Mouse (Mus musculus): ENCODE results near the gene Tnfrsf13c.
"Not testable (repeated sequence)": the region's sequence is repeated elsewhere in the genome, so short reads cannot be mapped to it uniquely, and the experiment has no call there.

Gene Tnfrsf13c

GRCm38 (mm10) chr15:82223657-82224601 lies at the start of gene Tnfrsf13c:
Gene Tnfrsf13c, minus strand, starts transcription at chr15:82224369.
- DNase-seq (ENCODE audit: low spot score in 2 of 2), result peak; percentile 80 to 88

GRCm38 (mm10) chr15:82272295-82272694 lies 48.1 kb upstream of the Tnfrsf13c start:
- DNase-seq (ENCODE audit: low spot score in 2 of 2), result no peak

GRCm38 (mm10) chr15:82271201-82271600 lies 47.0 kb upstream of the Tnfrsf13c start:
- DNase-seq (ENCODE audit: low spot score in 2 of 2), result peak; percentile 56 to 87

- DNase-seq (ENCODE audit: low spot score in 2 of 2), result no peak
Measured at GRCm38 (mm10) chr15:82268783-82269182, 44.6 kb upstream of the Tnfrsf13c start.

GRCm38 (mm10) chr15:82268185-82268584 lies 44.0 kb upstream of the Tnfrsf13c start:
- DNase-seq (ENCODE audit: low spot score in 2 of 2), result no peak

GRCm38 (mm10) chr15:82266356-82266755 lies 42.2 kb upstream of the Tnfrsf13c start:
- peak; percentile 61 to 88 for DNase-seq (ENCODE audit: low spot score in 2 of 2)

GRCm38 (mm10) chr15:82259510-82259909 lies 35.3 kb upstream of the Tnfrsf13c start:
- peak; percentile 78 to 93 for DNase-seq (ENCODE audit: low spot score in 2 of 2)

DNA sequence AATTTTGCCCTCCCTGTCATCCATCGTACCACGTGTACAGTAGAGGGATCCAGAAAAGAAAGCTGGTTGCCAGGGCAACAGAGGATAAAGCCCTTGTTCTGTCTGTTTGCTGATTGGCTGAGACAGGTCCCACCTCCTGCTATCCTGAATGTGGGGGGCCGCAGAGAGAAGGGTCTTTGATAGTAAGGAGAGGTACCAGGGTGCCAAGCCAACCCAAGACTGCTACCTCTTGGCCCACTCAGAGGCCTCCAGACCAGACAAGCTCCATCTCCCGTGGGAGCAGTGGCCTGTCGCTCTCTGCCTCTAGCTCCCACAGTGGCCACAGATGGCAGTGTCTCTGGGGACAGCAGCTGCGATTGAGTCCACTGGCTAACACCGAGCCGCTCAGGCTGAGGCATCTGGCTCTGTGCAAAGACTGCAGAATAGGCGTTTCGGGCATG lies 31.8 kb upstream of the Tnfrsf13c start:
- no peak for DNase-seq (ENCODE audit: low spot score in 2 of 2)

GRCm38 (mm10) chr15:82255248-82255647 lies 31.1 kb upstream of the Tnfrsf13c start:
- no peak for DNase-seq (ENCODE audit: low spot score in 2 of 2)

- DNase-seq (ENCODE audit: low spot score in 2 of 2), result no peak
Measured at GRCm38 (mm10) chr15:82252097-82252496, 27.9 kb upstream of the Tnfrsf13c start, which contains the start of gene 1500009C09Rik. Gene 1500009C09Rik, plus strand, starts transcription at chr15:82252397.

DNA sequence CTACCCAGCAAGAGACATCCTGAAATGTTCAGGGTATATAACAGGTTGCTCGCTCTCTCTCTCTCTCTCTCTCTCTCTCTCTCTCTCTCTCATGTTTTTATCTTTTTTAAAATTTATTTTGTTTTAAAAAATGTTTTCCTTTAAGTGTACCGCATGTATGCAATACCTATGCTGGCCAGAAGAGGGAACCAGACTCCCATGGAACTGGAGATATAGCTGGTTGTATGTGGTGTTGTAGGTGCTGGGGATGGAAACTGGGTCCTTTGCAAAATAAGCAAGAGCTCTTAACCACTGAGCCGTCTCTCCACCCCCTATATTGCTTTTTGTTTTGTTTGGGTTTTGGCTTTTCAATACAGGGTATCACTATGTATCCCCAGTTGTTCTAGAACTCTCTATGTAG lies 27.4 kb upstream of the Tnfrsf13c start:
- no peak for DNase-seq (ENCODE audit: low spot score in 2 of 2)

DNA sequence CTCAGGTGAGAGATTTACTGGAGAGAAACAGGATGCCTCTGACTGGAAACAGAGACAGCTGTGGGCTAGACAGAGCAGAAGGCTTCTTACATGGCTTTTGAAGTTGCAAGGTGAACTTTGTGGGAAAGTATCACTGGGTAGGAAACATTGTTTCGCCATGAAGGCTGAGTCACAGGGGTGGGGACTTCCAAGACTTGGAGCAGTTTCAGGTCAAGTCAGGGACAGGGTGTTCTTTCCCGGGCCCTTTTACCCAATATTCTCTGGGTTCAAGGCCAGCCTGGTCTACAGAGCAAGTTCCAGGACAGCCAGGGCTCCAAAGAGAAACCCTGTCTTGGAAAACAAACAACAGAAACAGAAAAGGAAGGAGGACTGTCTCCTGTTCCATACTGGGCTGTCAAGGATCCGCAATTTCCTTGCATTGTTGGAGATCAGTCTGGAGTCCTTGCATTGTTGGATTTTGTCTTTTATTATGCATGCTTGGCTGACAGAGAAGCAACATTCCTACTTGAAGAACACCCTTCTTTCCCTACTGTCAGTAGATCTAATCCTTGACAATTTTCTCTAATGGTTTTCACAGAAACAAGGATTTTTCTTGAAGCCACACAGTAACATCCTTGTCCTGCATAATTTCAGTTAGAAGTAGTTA lies 23.1 kb upstream of the Tnfrsf13c start:
- DNase-seq (ENCODE audit: low spot score in 2 of 2), result no peak

DNA sequence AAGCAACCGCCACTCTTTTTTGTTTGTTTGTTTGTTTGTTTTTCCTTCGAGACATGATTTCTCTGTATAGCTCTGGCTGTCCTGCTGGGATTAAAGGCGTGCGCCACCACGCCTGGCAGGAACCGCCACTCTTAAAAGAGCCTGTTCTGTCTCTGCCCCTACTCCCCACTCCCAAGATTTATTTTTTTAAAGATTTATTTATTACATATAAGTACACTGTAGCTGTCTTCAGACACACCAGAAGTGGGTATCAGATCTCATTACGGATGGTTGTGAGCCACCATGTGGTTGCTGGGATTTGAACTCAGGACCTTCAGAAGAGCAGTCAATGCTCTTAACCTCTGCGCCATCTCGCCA lies 20.6 kb upstream of the Tnfrsf13c start:
- not testable (repeated sequence) for DNase-seq (ENCODE audit: low spot score in 2 of 2)

DNA sequence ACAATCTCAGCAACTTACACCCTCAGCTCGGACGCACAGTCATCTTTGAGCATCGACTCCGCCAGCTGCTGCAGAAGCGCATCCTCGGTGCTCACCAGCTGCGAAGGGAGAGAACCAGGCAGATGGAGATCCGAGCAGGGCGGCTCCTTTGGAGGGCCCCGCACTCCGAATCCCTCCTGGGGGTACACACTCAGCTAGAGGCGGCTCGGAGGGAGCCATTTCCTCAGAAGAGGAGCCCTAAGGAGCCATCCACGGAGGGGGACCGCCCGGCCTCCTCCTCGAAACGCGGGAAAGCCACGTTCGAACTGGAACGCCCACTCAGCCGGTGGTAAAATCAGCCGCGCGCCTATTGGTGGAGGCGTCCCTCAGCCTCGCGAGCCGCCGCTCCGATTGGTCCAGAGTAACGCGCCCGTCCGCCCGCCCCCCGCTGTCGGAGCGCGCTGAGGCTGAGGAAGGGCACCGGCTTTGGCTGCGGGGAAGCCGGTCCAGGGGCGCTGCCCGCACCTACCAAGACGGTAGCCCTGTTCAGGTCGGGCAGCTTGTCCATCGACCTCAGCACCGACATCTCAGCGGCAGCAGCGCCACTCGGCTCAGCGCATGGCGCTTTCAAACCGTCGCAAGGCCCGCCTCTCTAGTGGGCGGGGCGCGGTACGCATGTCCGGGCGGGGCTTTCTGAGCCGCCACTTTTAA lies 20.1 kb upstream of the Tnfrsf13c start, which contains the start of gene Cenpm:
Gene Cenpm, minus strand, starts transcription at position 634 of the 690 bp plus-strand sequence.
- DNase-seq (ENCODE audit: low spot score in 2 of 2), result peak; percentile 94 to 98

DNA sequence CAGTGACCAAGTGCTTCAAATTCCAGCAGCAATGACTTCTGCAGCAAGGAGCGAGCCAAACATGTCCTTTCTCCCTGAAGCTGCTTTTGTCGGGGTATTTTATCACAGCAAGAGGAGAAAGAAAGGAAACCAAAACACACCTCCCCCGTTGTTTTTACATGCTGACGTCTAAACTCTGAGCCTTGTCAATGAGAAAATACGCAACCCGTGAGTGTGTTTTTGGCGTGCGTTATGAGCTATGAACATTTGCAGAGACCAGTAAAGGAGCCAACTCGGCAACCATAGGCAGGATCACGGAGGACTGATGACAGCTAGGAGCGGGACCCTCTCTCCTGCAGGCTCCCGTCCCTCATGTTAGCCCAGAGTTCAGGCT lies 19.6 kb upstream of the Tnfrsf13c start:
- DNase-seq (ENCODE audit: low spot score in 2 of 2), result no peak

DNA sequence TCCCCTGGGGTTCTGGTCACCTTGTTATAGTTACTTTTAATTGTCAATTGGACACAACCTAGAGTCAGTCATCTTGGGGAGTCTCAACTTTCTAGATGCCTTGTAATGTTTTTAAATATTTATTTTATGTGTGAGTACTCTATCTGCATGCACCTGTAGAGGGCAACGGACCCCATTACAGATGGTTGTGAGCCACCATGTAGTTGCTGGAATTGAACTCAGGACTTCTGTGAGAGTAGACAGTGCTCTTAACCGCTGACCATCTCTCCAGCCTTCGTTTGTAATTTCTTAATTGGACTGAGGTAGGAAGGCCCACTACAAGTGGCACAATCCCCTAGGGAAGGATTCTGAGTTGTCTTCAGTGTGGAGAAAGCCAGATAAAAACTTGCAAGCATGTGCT lies 19.1 kb upstream of the Tnfrsf13c start:
- peak in 1 of 2 experiments; percentile 57 for DNase-seq (ENCODE audit: low spot score in 2 of 2)

DNA sequence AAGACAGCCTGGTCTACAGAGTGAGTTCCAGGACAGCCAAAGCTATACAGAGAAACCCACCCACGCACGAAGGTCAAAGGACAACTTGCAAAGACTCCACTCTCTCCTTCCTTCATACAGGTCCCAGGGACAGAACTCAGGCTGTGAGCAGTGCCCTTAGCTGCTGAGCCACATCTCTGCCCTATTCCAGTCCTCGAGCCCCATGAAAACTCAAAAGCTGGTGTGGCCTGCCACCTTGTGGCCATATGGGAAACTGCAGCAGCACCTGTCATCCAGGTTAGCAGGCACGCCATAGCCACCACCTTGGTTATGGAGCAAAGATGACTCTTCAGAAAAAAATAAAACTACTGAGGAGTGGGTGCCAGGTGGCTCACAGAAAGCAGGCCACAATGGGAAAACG lies 12.4 kb upstream of the Tnfrsf13c start:
- DNase-seq (ENCODE audit: low spot score in 2 of 2), result peak; percentile 85 to 94

- DNase-seq (ENCODE audit: low spot score in 2 of 2), result no peak
Measured at GRCm38 (mm10) chr15:82235661-82236060, 11.5 kb upstream of the Tnfrsf13c start.

GRCm38 (mm10) chr15:82232651-82233050 lies 8.5 kb upstream of the Tnfrsf13c start:
- peak in 1 of 2 experiments; percentile 68 for DNase-seq (ENCODE audit: low spot score in 2 of 2)

- peak in 1 of 2 experiments; percentile 63 for DNase-seq (ENCODE audit: low spot score in 2 of 2)
Measured at GRCm38 (mm10) chr15:82231591-82232378, 7.6 kb upstream of the Tnfrsf13c start.

GRCm38 (mm10) chr15:82231100-82231499 lies 6.9 kb upstream of the Tnfrsf13c start:
- no peak for DNase-seq (ENCODE audit: low spot score in 2 of 2)

Data from spleen, postnatal 4 days (tissue).